Mouse (Mus musculus) brain, embryonic 14.5 days (tissue): ENCODE measurements around the gene Gm10337. TPM values are rescaled to one million over a fixed set of nuclear protein-coding genes. Genes with fewer than 3 reads are reported as not detected.
A peak's percentile ranks its signal among the peaks of the same experiment; 100 is the strongest.

Experiments used
- DNase-seq: peaks from one replicate; pipeline ENCODE4 v3.0.0-alpha.2; 2011; ENCODE audit warnings: low read depth
- CTCF ChIP-seq: fragments of 200-500 bp; IDR thresholded peaks from 2 replicates; pipeline ENCODE4 v1.5.1; 2012; ENCODE audit warnings: inconsistent platforms, mild to moderate bottlenecking, moderate library complexity, borderline replicate concordance; ENCODE audit not compliant: insufficient read depth, insufficient read length; ENCODE audit errors: extremely low read depth
- POLR2A ChIP-seq: fragments of 200-500 bp; IDR thresholded peaks from 2 replicates; pipeline ENCODE4 v1.6.1; 2012; ENCODE audit warnings: mild to moderate bottlenecking, inconsistent platforms, borderline replicate concordance; ENCODE audit not compliant: poor library complexity, insufficient read depth, insufficient read length, severe bottlenecking; ENCODE audit errors: extremely low read depth
- polyA plus RNA-seq: library from polyadenylated mRNA; depleted of rRNA; stranded (reverse); fragments of >200 nt; gene quantifications from 2 replicates; pipeline ENCODE4 v1.2.3, GENCODE M21; 2012; rRNA removed

The Gm10337 gene
- polyA plus RNA-seq, 1 experiment, result not detected

DNA sequence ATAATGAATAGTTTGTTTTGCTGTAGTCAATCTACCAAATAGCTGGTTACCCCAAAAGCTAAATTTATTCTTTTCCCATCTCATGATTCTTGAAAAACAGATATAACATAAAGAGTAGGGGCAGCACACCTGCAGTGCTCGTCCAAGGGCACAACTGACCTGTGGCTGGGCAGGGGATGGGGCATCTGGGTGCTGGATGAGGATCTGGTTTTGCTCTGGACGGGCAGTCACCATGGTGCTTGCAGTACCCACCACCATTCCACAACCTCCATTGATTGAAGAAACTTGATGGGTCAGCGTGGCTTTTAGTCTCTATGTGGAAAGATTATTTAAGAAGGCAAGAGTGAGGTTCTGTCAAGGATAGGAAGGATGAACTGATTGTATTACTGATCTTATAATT, 42.7 kb downstream of the Gm10337 start:
- DNase-seq, result no peak
- TF ChIP-seq CTCF, result no peak
- no peak for TF ChIP-seq POLR2A

DNA sequence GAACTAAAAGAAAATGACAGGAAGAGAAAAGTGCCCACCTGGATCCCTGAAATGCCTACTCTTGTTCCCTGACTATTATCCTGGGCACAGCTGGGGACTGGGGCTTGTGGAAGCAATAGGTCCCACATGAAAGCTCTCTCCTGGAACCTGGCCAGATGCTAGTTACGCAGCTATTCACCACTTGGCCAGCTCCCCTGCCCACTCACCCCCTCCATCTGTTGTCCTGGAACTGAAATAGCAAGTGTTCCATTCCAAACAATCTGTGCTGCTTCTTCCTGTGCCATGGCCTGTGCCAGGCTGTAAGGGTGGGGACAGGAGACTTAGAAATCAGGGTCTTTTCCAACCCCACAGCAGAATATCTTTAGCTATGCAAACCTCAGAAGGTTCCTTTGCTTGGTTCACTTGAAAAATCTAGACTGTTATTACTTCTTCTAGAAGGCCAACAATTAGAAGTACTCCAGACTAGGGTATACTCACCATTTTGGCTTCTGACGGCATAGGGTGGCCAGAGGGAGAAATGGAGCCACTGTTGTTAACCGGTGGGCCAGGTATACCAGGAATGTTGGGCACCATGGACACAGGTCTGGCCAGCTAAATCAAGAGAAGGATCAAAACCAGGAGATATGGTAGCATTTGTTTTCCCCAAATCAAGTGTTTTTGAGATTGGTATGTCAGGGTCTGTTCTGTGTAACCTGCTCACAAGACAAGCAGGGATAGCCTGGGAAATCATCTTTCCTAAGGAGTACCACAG, 43.3 kb downstream of the Gm10337 start:
- DNase-seq, result peak; percentile 95
- TF ChIP-seq CTCF (no peak), POLR2A (no peak)

DNA sequence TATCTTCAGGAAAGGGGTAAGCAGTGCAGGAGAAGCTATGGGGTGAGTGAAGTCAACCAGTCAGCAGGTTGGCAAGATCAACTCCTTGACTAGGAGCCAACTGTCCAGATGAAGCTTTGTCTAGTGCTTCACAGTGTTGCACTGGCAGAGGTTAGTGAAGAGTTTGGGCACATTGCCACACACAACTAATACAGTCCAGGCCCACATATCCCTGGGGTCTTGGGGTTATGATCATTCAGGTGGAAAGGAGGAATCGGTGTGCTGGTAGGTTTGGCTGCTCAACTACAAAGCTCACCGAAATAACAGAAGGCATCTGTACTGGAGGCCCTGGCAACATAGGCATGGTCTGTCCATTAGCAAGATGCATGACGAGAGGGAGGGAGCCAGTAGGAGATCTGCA, 44.0 kb downstream of the Gm10337 start:
- TF ChIP-seq POLR2A (no peak), CTCF (no peak)
- peak; percentile 83 for DNase-seq

- no peak for DNase-seq
- TF ChIP-seq CTCF, result no peak
- TF ChIP-seq POLR2A, result no peak
Observed at GRCm38 (mm10) chr15:102552599-102552998, 49.1 kb downstream of the Gm10337 start.

Other genes starting within 250 kb of the Gm10337 start
- gene Rarg, start 246.2 kb upstream of the Gm10337 start, polyA plus RNA-seq, result 9.1 and 11.0 TPM in 2 replicates
- gene Gm9918, start 233.2 kb upstream of the Gm10337 start, polyA plus RNA-seq, result 0.18 and 0.23 TPM in 2 replicates
- 48.7 and 53.6 TPM in 2 replicates for gene Mfsd5, start 224.3 kb upstream of the Gm10337 start, polyA plus RNA-seq
- 11.3 and 12.6 TPM in 2 replicates for gene Espl1, start 207.5 kb upstream of the Gm10337 start, polyA plus RNA-seq
- gene Pfdn5, start 177.6 kb upstream of the Gm10337 start, polyA plus RNA-seq, result 303 and 362 TPM in 2 replicates
- gene Myg1, start 172.0 kb upstream of the Gm10337 start, polyA plus RNA-seq, result 109 and 137 TPM in 2 replicates
- 33.6 and 49.2 TPM in 2 replicates for gene Aaas, start 153.0 kb upstream of the Gm10337 start, polyA plus RNA-seq
- gene Sp7, start 136.5 kb upstream of the Gm10337 start, polyA plus RNA-seq, result 0.69 and 4.1 TPM in 2 replicates
- 19.2 and 20.8 TPM in 2 replicates for gene Sp1, start 97.6 kb upstream of the Gm10337 start, polyA plus RNA-seq
- 0.48 and 0.53 TPM in 2 replicates for gene Amhr2, start 58.4 kb upstream of the Gm10337 start, polyA plus RNA-seq
- gene Prr13, start 44.7 kb upstream of the Gm10337 start, polyA plus RNA-seq, result 94.6 and 117 TPM in 2 replicates
- 569 and 716 TPM in 2 replicates for gene Pcbp2, start 33.2 kb upstream of the Gm10337 start, polyA plus RNA-seq
- gene Map3k12, start 13.3 kb downstream of the Gm10337 start, polyA plus RNA-seq, result 72.4 and 79.2 TPM in 2 replicates
- gene Tarbp2, start 14.5 kb downstream of the Gm10337 start, polyA plus RNA-seq, result 126 and 186 TPM in 2 replicates
- gene Npff, start 21.2 kb downstream of the Gm10337 start, polyA plus RNA-seq, result 7.1 and 7.5 TPM in 2 replicates
- not detected in 2 replicates for gene Gm28047, start 121.3 kb downstream of the Gm10337 start, polyA plus RNA-seq
- 42.5 and 48.8 TPM in 2 replicates for gene Atf7, start 121.7 kb downstream of the Gm10337 start, polyA plus RNA-seq
- 462 and 655 TPM in 2 replicates for gene Atp5g2, start 168.6 kb downstream of the Gm10337 start, polyA plus RNA-seq
- 46.2 and 48.4 TPM in 2 replicates for gene Calcoco1, start 218.5 kb downstream of the Gm10337 start, polyA plus RNA-seq